ENCODE assay signal across 12 mouse cellular contexts in the genomic region with DNA sequence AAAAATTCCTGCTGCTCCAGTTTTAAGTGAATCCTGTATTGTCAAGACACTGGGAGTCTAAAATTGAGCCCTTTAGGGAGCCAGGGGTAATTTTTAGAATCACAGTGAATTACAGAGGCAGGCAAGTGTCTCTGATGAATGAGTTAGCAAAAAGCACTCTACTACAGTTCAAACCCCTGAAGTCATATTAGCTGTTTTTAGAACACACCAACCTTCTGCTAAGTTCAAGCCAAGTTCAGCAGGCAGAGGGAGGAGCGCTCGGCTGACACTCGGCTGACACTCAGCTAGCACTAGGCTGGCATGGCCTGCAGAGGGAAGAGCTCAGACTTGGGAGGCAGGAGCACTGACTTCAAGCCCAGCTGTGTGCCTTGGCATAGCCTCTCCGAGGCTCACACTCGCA.
DNase-seq lines count a peak whose midpoint lies in the region; ATAC-seq and TF ChIP-seq lines count a peak whose summit lies in the region.
"Had no signal": no experiment of that assay in that cellular context is flagged by ENCODE, and none has a peak within 500 bp of the region (broad histone marks: within the 10 kb centered on the region; RNA-seq: fewer than 3 reads in every experiment).

No protein-coding gene starts in this region.

- H3K27me3 ChIP-seq in kidney, adult 2 months (replicated peaks; ENCODE audit: control insufficient read depth, insufficient read depth, low read length): no peaks in the 10 kb centered on the region
- H3K27me3 ChIP-seq in limb, embryonic 14.5 days (ENCODE audit: control insufficient read depth, insufficient read depth, low read length): no peaks in the 10 kb centered on the region
- H3K27me3 ChIP-seq: CH12.LX; liver, embryonic 12.5 days; neural tube, embryonic 13.5 days had no signal

- H3K4me2 ChIP-seq in limb, embryonic 14.5 days (replicated peaks; ENCODE audit: low read depth, low read length, severe bottlenecking): no peak overlapping the region
- H3K4me2 ChIP-seq: liver, embryonic 12.5 days; neural tube, embryonic 13.5 days had no signal

- H3K27ac ChIP-seq in kidney, adult 2 months (ENCODE audit: insufficient read depth, low read depth, low read length): no peak overlapping the region
- H3K27ac ChIP-seq in limb, embryonic 14.5 days (replicated peaks; ENCODE audit: low read depth, low read length): no peak overlapping the region
- H3K27ac ChIP-seq: liver, embryonic 12.5 days; neural tube, embryonic 13.5 days had no signal

- no peak for TF ChIP-seq POLR2A in kidney, adult 2 months (IDR thresholded peaks at IDR 0.05; ENCODE audit: low read depth, low read length)
- TF ChIP-seq POLR2A in limb, embryonic 14.5 days (IDR thresholded peaks at IDR 0.05; ENCODE audit: borderline replicate concordance, extremely low read depth, insufficient read depth, insufficient read length): no peak

- 53% methylated on average over 5 of the region's 5 CpGs for WGBS in kidney, adult 2 months
- WGBS in limb, embryonic 14.5 days: 59% methylated on average over 5 of the region's 5 CpGs

- peaks cover 4% of the 10 kb centered on the region; the same call in 1 of the 2 replicates for H3K4me1 ChIP-seq in kidney, adult 2 months (ENCODE audit: control insufficient read depth, insufficient read depth, low read length)
- peaks cover 3% of the 10 kb centered on the region; the same call in 1 of the 2 replicates for H3K4me1 ChIP-seq in limb, embryonic 14.5 days (ENCODE audit: control insufficient read depth, insufficient read depth, low read length)
- H3K4me1 ChIP-seq: liver, embryonic 12.5 days; neural tube, embryonic 13.5 days had no signal

- no peak; the same call in 1 of the 2 replicates for TF ChIP-seq CTCF in kidney, adult 2 months (conservative IDR thresholded peaks at IDR 0.05; ENCODE audit: insufficient read depth, insufficient read length, low read depth, low read length)

- H3K36me3 ChIP-seq in kidney, adult 2 months (ENCODE audit: control insufficient read depth, insufficient read depth, low read length): no peaks in the 10 kb centered on the region
- no peaks in the 10 kb centered on the region for H3K36me3 ChIP-seq in limb, embryonic 14.5 days (ENCODE audit: control insufficient read depth, insufficient read depth, low read length)
- H3K36me3 ChIP-seq: liver, embryonic 12.5 days; neural tube, embryonic 13.5 days had no signal

- no peak overlapping the region for H3K9ac ChIP-seq in limb, embryonic 14.5 days (ENCODE audit: low read depth, low read length, severe bottlenecking)
- H3K9ac ChIP-seq: liver, embryonic 12.5 days; neural tube, embryonic 13.5 days had no signal

- H3K9me3 ChIP-seq in limb, embryonic 14.5 days (ENCODE audit: control insufficient read depth, low read length): no peaks in the 10 kb centered on the region
- H3K9me3 ChIP-seq: liver, embryonic 12.5 days; neural tube, embryonic 13.5 days had no signal

- ATAC-seq in limb, embryonic 14.5 days (ENCODE audit: low FRiP score, low read depth): 0 out of 2 replicates have a peak, but pooled peaks have one; percentile 34
- ATAC-seq in granulocyte monocyte progenitor cell, adult 5-6 weeks (replicated peaks; ENCODE audit: poor library complexity, severe bottlenecking): no peak
- ATAC-seq: liver, embryonic 12.5 days had no signal

- no peak overlapping the region for H3K4me3 ChIP-seq in kidney, adult 2 months (ENCODE audit: insufficient read depth, low read depth, low read length)
- H3K4me3 ChIP-seq in limb, embryonic 14.5 days (replicated peaks; ENCODE audit: low read length): no peak overlapping the region
- H3K4me3 ChIP-seq: liver, embryonic 12.5 days; neural tube, embryonic 13.5 days had no signal

- DNase-seq in kidney, adult 2 months: peak; percentile 10
- no peak for DNase-seq in kidney, adult 9 months
- DNase-seq in NIH3T3 (ENCODE audit: low read depth): peak; percentile 44
- peak; percentile 61 to 80 for DNase-seq in heart, adult 18-20 months
- DNase-seq in limb, embryonic 14.5 days (ENCODE audit: low spot score): no peak
- DNase-seq in c-Kit-positive CD71-positive TER-119-positive erythroid progenitor cells, embryonic 14.5 days (ENCODE audit: low spot score): no peak
- DNase-seq in cerebellum, adult 8-10 months: no peak
- DNase-seq: thymus, postnatal 4 days had no signal

Comparison
In these comparisons a context has a peak if more than half of its experiments do, and no peak if none do; other contexts are left out.
1. DNase-seq: peak in kidney, adult 2 months (single experiment), NIH3T3 (single experiment) and heart, adult 18-20 months (2 of 2); none in kidney, adult 9 months (single experiment), limb, embryonic 14.5 days (single experiment), c-Kit-positive CD71-positive TER-119-positive erythroid progenitor cells, embryonic 14.5 days (single experiment) and cerebellum, adult 8-10 months (single experiment).